Mouse (Mus musculus) CH12.LX (cell line): ENCODE measurements around the gene Gm4894. TPM values are rescaled to one million over a fixed set of nuclear protein-coding genes. Genes with fewer than 3 reads are reported as not detected.

Experiments
- DNase-seq: peaks from one replicate; pipeline ENCODE4 v3.0.0-alpha.2; 2013; ENCODE audit errors: extremely low read depth
- H3K27ac ChIP-seq: 2 replicates; pipeline ENCODE4 v1.5.1; 2012; ENCODE audit warnings: low read depth, mild to moderate bottlenecking, control low read depth, moderate library complexity; ENCODE audit not compliant: insufficient read depth
- H3K27me3 ChIP-seq: replicated peaks from 2 replicates; pipeline ENCODE3; 2012; ENCODE audit warnings: inconsistent platforms
- H3K36me3 ChIP-seq, 2 experiments: replicated peaks in 1 of 2; 2 replicates each; pipeline versions ENCODE3 to v1.6.1; 2012; ENCODE audit warnings: inconsistent platforms in 1 of 2, low read length in 1 of 2, mild to moderate bottlenecking in 1 of 2, mixed read lengths in 1 of 2, moderate library complexity in 1 of 2; ENCODE audit not compliant: control insufficient read depth in 1 of 2, insufficient read depth in 1 of 2
- H3K4me1 ChIP-seq, 2 experiments: 2 replicates each; pipeline ENCODE4 v1.6.1; 2012; ENCODE audit warnings: inconsistent platforms in 1 of 2, moderate library complexity in 1 of 2; ENCODE audit not compliant: insufficient read depth in 2 of 2, control insufficient read depth in 1 of 2
- H3K4me2 ChIP-seq: 2 replicates; pipeline ENCODE4 v1.6.1; 2012; ENCODE audit warnings: low read depth, mild to moderate bottlenecking, control low read depth; ENCODE audit not compliant: poor library complexity, insufficient read depth, severe bottlenecking
- H3K4me3 ChIP-seq, 3 experiments: fragments of 150-350 bp in 1 of 3; sonication (generic) in 1 of 3; replicated peaks in 1 of 3; 2 replicates each; pipeline versions ENCODE3 to v1.5.1; 2011 to 2012; ENCODE audit warnings: low read depth in 2 of 3, low read length in 2 of 3, mild to moderate bottlenecking in 2 of 3, moderate library complexity in 2 of 3, control low read depth in 1 of 3, improper control_type of control experiment in 1 of 3, inconsistent platforms in 1 of 3, mixed read lengths in 1 of 3; ENCODE audit not compliant: poor library complexity in 1 of 3
- H3K79me2 ChIP-seq: replicated peaks from 2 replicates; pipeline ENCODE4 v1.6.1; 2012; ENCODE audit warnings: mild to moderate bottlenecking, moderate library complexity; ENCODE audit not compliant: control insufficient read depth, poor library complexity, insufficient read depth, severe bottlenecking; ENCODE audit errors: extremely low read depth
- H3K9ac ChIP-seq: 2 replicates; pipeline ENCODE4 v1.6.1; 2012; ENCODE audit warnings: low read depth, mild to moderate bottlenecking, control low read depth, moderate library complexity; ENCODE audit not compliant: insufficient read depth
- H3K9me3 ChIP-seq: replicated peaks from 2 replicates; pipeline ENCODE3; 2012; ENCODE audit warnings: low read length, inconsistent platforms, mixed read lengths
- CTCF ChIP-seq, 2 experiments: IDR thresholded peaks in 1 of 2; conservative IDR thresholded peaks in 1 of 2; 2 replicates each; pipeline ENCODE4 v1.5.1; 2011 to 2012; ENCODE audit warnings: low read depth in 2 of 2, low read length in 2 of 2, improper control_type of control experiment in 1 of 2, inconsistent platforms in 1 of 2, mild to moderate bottlenecking in 1 of 2, moderate library complexity in 1 of 2
- E2F4 ChIP-seq: IDR thresholded peaks from 2 replicates; pipeline ENCODE4 v1.6.1; 2011; ENCODE audit warnings: low read depth, low read length, improper control_type of control experiment; ENCODE audit not compliant: insufficient replicate concordance
- ELF1 ChIP-seq: IDR thresholded peaks from 2 replicates; pipeline ENCODE4 v1.6.1; 2014; ENCODE audit warnings: low read depth, mild to moderate bottlenecking, inconsistent platforms, low read length, improper control_type of control experiment
- EP300 ChIP-seq: IDR thresholded peaks from 2 replicates; pipeline ENCODE4 v1.6.1; 2011; ENCODE audit warnings: low read length, improper control_type of control experiment
- IRF4 ChIP-seq: IDR thresholded peaks from 2 replicates; pipeline ENCODE4 v1.6.1; 2014; ENCODE audit warnings: low read depth, mild to moderate bottlenecking, inconsistent platforms, low read length, improper control_type of control experiment
- KAT2A ChIP-seq: IDR thresholded peaks from 2 replicates; pipeline ENCODE4 v1.6.1; 2012; ENCODE audit warnings: low read length, improper control_type of control experiment, inconsistent platforms; ENCODE audit not compliant: insufficient replicate concordance
- MAFK ChIP-seq: IDR thresholded peaks from 2 replicates; pipeline ENCODE4 v1.6.1; 2011; ENCODE audit warnings: low read length, improper control_type of control experiment; ENCODE audit not compliant: insufficient replicate concordance
- MAZ ChIP-seq: IDR thresholded peaks from 2 replicates; pipeline ENCODE4 v1.6.1; 2012; ENCODE audit warnings: low read depth, mild to moderate bottlenecking, inconsistent platforms, low read length, improper control_type of control experiment, moderate library complexity
- NELFE ChIP-seq: IDR thresholded peaks from 2 replicates; pipeline ENCODE4 v1.6.1; 2011; ENCODE audit warnings: low read depth, low read length, improper control_type of control experiment
- POLR2A ChIP-seq: IDR thresholded peaks from 2 replicates; pipeline ENCODE4 v1.6.1; 2011; ENCODE audit warnings: low read depth, mild to moderate bottlenecking, improper control_type of control experiment, low read length
- RAD21 ChIP-seq: IDR thresholded peaks from 2 replicates; pipeline ENCODE4 v1.6.1; 2011; ENCODE audit warnings: low read depth, mild to moderate bottlenecking, low read length, improper control_type of control experiment, moderate library complexity
- TCF12 ChIP-seq: IDR thresholded peaks from 2 replicates; pipeline ENCODE4 v1.6.1; 2014; ENCODE audit warnings: low read depth, mild to moderate bottlenecking, inconsistent platforms, low read length, improper control_type of control experiment
- UBTF ChIP-seq: IDR thresholded peaks from 2 replicates; pipeline ENCODE4 v1.6.1; 2012; ENCODE audit warnings: low read depth, mild to moderate bottlenecking, inconsistent platforms, low read length, improper control_type of control experiment, moderate library complexity
- USF1 ChIP-seq: IDR thresholded peaks from 2 replicates; pipeline ENCODE4 v1.6.1; 2014; ENCODE audit warnings: low read depth, mild to moderate bottlenecking, inconsistent platforms, low read length, improper control_type of control experiment
- USF2 ChIP-seq: conservative IDR thresholded peaks from 2 replicates; pipeline ENCODE4 v1.6.1; 2011; ENCODE audit warnings: low read depth, low read length, improper control_type of control experiment
- ZC3H11A ChIP-seq: IDR thresholded peaks from 2 replicates; pipeline ENCODE4 v1.6.1; 2012; ENCODE audit warnings: low read depth, mild to moderate bottlenecking, inconsistent platforms, low read length, improper control_type of control experiment
- ZNF384 ChIP-seq: IDR thresholded peaks from 2 replicates; pipeline ENCODE4 v1.6.1; 2012; ENCODE audit warnings: low read depth, low read length, improper control_type of control experiment, inconsistent platforms
- dilution Hi-C: fragments of 300-500 bp; cut with MboI; formaldehyde crosslinking; loops from 2 replicates; pipeline ENCODE4 v1.14.3; 2020; ENCODE audit warnings: low sequenced_read_pairs; ENCODE audit not compliant: extremely low pct_unique_long_range_greater_than_20kb, extremely low pct_ligation_motif_present
- in situ Hi-C: fragments of 300-500 bp; cut with MboI; formaldehyde crosslinking; loops from 3 replicates; pipeline ENCODE4 v1.14.3; 2019; ENCODE audit warnings: low sequenced_read_pairs, low pct_ligation_motif_present, low pct_unique_long_range_greater_than_20kb, mixed read lengths
- polyA plus RNA-seq: library from polyadenylated mRNA; unstranded; fragments of >175 nt; gene quantifications from 2 replicates; pipeline ENCODE4 v1.2.1, GENCODE M21; 2012; ENCODE audit warnings: low read depth; ENCODE audit not compliant: insufficient read length
- total RNA-seq, 2 experiments: library from RNA; depleted of rRNA; stranded (reverse); fragments of 300-350 nt in 1 of 2; fragments of >200 nt in 1 of 2; gene quantifications; 2 replicates each; pipeline ENCODE4 v1.2.3; 2012 to 2014

Gene Gm4894
- total and polyA plus RNA-seq, 3 experiments: not detected

- H3K4me2 ChIP-seq: no peak overlapping the region
- dilution Hi-C loops (no loop called here), in situ Hi-C loops (no loop called here)
- H3K9me3 ChIP-seq: no peaks in the 10 kb centered on the region
- no peak overlapping the region for H3K27ac ChIP-seq
- no peaks in the 10 kb centered on the region; the same call in 1 of the 2 replicates for H3K79me2 ChIP-seq
- H3K27me3 ChIP-seq: no peaks in the 10 kb centered on the region
- no peak overlapping the region for H3K4me3 ChIP-seq
- no peak for DNase-seq
- no peaks in the 10 kb centered on the region for H3K4me1 ChIP-seq
- TF ChIP-seq EP300 (no peak), ZC3H11A (no peak), ELF1 (no peak), POLR2A (no peak), ZNF384 (no peak), UBTF (no peak), MAZ (no peak), NELFE (no peak), USF2 (no peak), E2F4 (no peak)
- H3K9ac ChIP-seq: no peak overlapping the region
- H3K36me3 ChIP-seq: no peaks in the 10 kb centered on the region
Observed at GRCm38 (mm10) chr9:49307576-49307975, 57.2 kb downstream of the Gm4894 start.

- no peak for DNase-seq
- in situ Hi-C loops (no loop called here), dilution Hi-C loops (no loop called here)
- no peak overlapping the region for H3K9ac ChIP-seq
- H3K9me3 ChIP-seq: no peaks in the 10 kb centered on the region
- TF ChIP-seq UBTF (no peak), CTCF (conservative IDR thresholded peaks at IDR 0.05 in 1 of 2, IDR thresholded peaks at IDR 0.05 in 1 of 2; ENCODE audit: low read depth in 2 of 2, low read length in 2 of 2) (no peak), KAT2A (no peak), MAFK (no peak), USF1 (no peak), RAD21 (no peak), IRF4 (no peak), TCF12 (no peak)
- no peak overlapping the region for H3K4me2 ChIP-seq
- no peaks in the 10 kb centered on the region for H3K4me1 ChIP-seq
- H3K27ac ChIP-seq: no peak overlapping the region
- peaks cover 2% of the 10 kb centered on the region for H3K27me3 ChIP-seq
- no peak overlapping the region for H3K4me3 ChIP-seq
- no peaks in the 10 kb centered on the region; the same call in 1 of the 2 replicates for H3K79me2 ChIP-seq
- H3K36me3 ChIP-seq: no peaks in the 10 kb centered on the region
Observed at GRCm38 (mm10) chr9:49310821-49311220, 60.5 kb downstream of the Gm4894 start.
